ENCODE assay signal across 8 mouse cellular contexts in the genomic region with DNA sequence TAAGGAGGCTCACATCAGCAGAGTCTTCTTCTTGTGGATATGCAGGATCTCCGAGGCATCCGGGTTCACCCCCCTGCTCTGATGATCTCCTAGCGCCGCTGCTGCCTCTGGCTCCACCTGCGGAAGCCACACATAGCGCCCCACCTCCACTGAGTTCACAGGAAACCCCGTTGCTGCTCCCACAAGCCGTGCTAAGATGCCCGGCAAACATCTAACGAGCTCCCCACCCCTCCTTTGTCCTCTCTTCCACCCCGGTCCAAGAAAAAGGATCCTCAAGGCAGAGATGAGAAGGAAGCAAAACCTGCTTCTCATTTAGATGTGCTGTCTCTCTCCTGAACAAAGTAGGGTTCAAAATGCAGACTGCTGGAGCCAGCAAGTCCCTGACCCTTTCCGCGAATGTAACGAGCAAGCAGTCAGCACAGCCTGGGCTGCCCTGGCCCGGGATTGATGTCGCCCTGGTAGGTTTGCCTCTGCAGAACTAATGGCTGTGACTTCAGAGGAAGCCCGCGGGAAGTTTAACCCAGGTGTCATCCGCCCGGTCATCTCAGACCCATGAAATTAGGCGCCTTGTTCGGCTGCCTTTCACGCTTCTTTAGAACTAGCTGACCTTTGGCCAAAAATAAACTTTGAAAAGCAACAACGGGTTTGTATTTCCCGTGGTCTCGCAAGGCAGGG. TPM values are rescaled to one million over a fixed set of nuclear protein-coding genes. Genes with fewer than 3 reads are reported as not detected.
DNase-seq lines count a peak whose midpoint lies in the region; ATAC-seq lines count a peak whose summit lies in the region.

No protein-coding gene starts in this region.

- peak; percentile 75 for DNase-seq in T-cell, adult 2 months (ENCODE audit: low spot score)
- DNase-seq in kidney, adult 8-10 months: peak; percentile 17 to 49
- DNase-seq in lung, postnatal 10 days: peak; percentile 27
- peak; percentile 34 to 45 for DNase-seq in spleen, postnatal 36 days (ENCODE audit: low spot score in 2 of 2)
- DNase-seq in layer of hippocampus, adult 9-10 months (ENCODE audit: low spot score): no peak
- DNase-seq in frontal cortex, postnatal 10 days (ENCODE audit: low spot score in 2 of 2): no peak

- no peak overlapping the region for H3K4me3 ChIP-seq in embryonic facial prominence, embryonic 12.5 days

- WGBS in embryonic facial prominence, embryonic 12.5 days: 13% methylated on average over 26 of the region's 26 CpGs

- ATAC-seq in embryonic facial prominence, embryonic 12.5 days (ENCODE audit: insufficient number of reproducible peaks, insufficient read depth, low FRiP score, low TSS enrichment): no peak; the same call in 1 of the 2 replicates
- no peak for ATAC-seq in monocyte, adult 5-6 weeks (replicated peaks; ENCODE audit: insufficient number of reproducible peaks, low FRiP score, low TSS enrichment, poor library complexity, severe bottlenecking)

- H3K27me3 ChIP-seq in embryonic facial prominence, embryonic 12.5 days: no peaks in the 10 kb centered on the region

- H3K4me1 ChIP-seq in embryonic facial prominence, embryonic 12.5 days: peaks cover 19% of the 10 kb centered on the region; the same call in 1 of the 2 replicates

- H3K36me3 ChIP-seq in embryonic facial prominence, embryonic 12.5 days: no peaks in the 10 kb centered on the region

- H3K9me3 ChIP-seq in embryonic facial prominence, embryonic 12.5 days: no peaks in the 10 kb centered on the region

- peak overlapping the region; percentile 37 for H3K4me2 ChIP-seq in embryonic facial prominence, embryonic 12.5 days (replicated peaks)

- 0 out of 2 replicates have a peak overlapping the region, but pooled peaks have one; percentile 36 for H3K9ac ChIP-seq in embryonic facial prominence, embryonic 12.5 days

- peak overlapping the region; percentile 46; the same call in 1 of the 2 replicates for H3K27ac ChIP-seq in embryonic facial prominence, embryonic 12.5 days

RNA-seq across cellular contexts. Expression of gene Habp2, which starts 33.4 kb away (rescaled TPM):
- 0.09 TPM in 1 of 2 replicates, not detected in the other for polyA plus RNA-seq in embryonic facial prominence, embryonic 12.5 days (2016; fragmentation: Nextera tagmentation; extraction: Ambion mirVana)
- not detected in 3 replicates for total RNA-seq in monocyte, adult 5-6 weeks (2017)

Comparison
In these comparisons a context has a peak if more than half of its experiments do, and no peak if none do; other contexts are left out.
1. DNase-seq: peak in T-cell, adult 2 months (single experiment), kidney, adult 8-10 months (2 of 2), lung, postnatal 10 days (single experiment) and spleen, postnatal 36 days (2 of 2); none in layer of hippocampus, adult 9-10 months (single experiment) and frontal cortex, postnatal 10 days (0 of 2).